Mouse (Mus musculus) kidney, embryonic 16.5 days (tissue): ENCODE data around the gene Olfr525. TPM values are rescaled to one million over a fixed set of nuclear protein-coding genes. Genes with fewer than 3 reads are reported as not detected.

Source experiments
- ATAC-seq: fragments of 200-750 bp; cut with Nextera tagmentation; 2 replicates; pipeline ENCODE4 v1.8.0; 2017; ENCODE audit warnings: moderate TSS enrichment; ENCODE audit not compliant: low FRiP score, low TSS enrichment
- H3K27ac ChIP-seq: fragments of 300-500 bp; sonication (generic); 2 replicates; pipeline ENCODE4 v1.5.1; 2014; ENCODE audit warnings: low read length
- H3K27me3 ChIP-seq: fragments of 300-500 bp; sonication (generic); 2 replicates; pipeline ENCODE4 v1.6.1; 2014; ENCODE audit warnings: low read length, control low read depth, mixed read lengths; ENCODE audit not compliant: insufficient read depth
- H3K36me3 ChIP-seq: fragments of 300-500 bp; sonication (generic); 2 replicates; pipeline ENCODE4 v1.6.1; 2014; ENCODE audit warnings: low read length, control low read depth, mixed read lengths; ENCODE audit not compliant: insufficient read depth
- H3K4me1 ChIP-seq: fragments of 300-500 bp; sonication (generic); 2 replicates; pipeline ENCODE4 v1.6.1; 2014; ENCODE audit warnings: low read length, control low read depth, mixed read lengths; ENCODE audit not compliant: insufficient read depth
- H3K4me2 ChIP-seq: fragments of 300-500 bp; sonication (generic); replicated peaks from 2 replicates; pipeline ENCODE4 v1.6.1; 2014; ENCODE audit warnings: low read depth, low read length
- H3K4me3 ChIP-seq: fragments of 300-500 bp; sonication (generic); 2 replicates; pipeline ENCODE4 v1.5.1; 2014; ENCODE audit warnings: mild to moderate bottlenecking, low read length
- H3K9ac ChIP-seq: fragments of 300-500 bp; sonication (generic); replicated peaks from 2 replicates; pipeline ENCODE4 v1.6.1; 2014; ENCODE audit warnings: low read length
- H3K9me3 ChIP-seq: fragments of 300-500 bp; sonication (generic); 2 replicates; pipeline ENCODE4 v1.6.1; 2016; ENCODE audit warnings: low read length, control low read depth
- WGBS: fragments of 180-500 bp; shearing (Covaris S2); extraction: QIAGEN DNeasy Blood & Tissue Kit; methylation state at CpG from one replicate; pipeline ENCODE4 v1.1.7; 2014; 5-methylcytosine and 5-hydroxymethylcytosine counted together
- polyA plus RNA-seq: library from polyadenylated mRNA; unstranded; fragments of >200 nt; fragmentation: Nextera tagmentation; extraction: Ambion mirVana; gene quantifications from 2 replicates; pipeline ENCODE4 v1.2.1, GENCODE M21; 2015

Olfr525 gene
- polyA plus RNA-seq, 1 experiment from 2014 or later: not detected

DNA sequence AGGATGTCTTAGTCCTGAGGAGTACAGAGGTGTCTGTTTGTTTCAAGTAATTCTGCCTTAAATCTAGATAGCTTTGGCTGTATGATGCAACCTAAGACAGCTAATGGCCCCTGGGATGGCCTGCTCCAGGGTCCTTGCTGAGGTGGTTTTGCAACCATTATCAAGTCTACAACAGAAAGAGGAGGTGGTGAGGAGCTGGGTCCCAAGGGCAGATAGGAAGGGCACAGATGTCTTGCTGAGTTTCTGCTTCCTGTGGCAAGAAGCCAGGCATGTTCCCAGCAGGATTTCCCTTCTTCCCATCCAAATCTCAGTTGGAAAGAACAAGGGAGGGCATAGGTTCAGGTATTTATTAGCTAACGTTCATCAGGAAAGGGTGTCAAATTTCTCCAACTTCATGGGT, 55.6 kb downstream of the Olfr525 start, which contains the start of gene Olfr530:
Gene Olfr530 (minus strand): TSS at position 101 of the 400 bp plus-strand sequence.
- WGBS: 7% methylated on average over 1 of the region's 1 CpGs
- no peaks in the 10 kb centered on the region for H3K4me1 ChIP-seq
- ATAC-seq: no peak

GRCm38 (mm10) chr7:140376911-140377310, 56.3 kb downstream of the Olfr525 start:
- 97% methylated on average over 2 of the region's 2 CpGs for WGBS

More for the DNA sequence above, 55.6 kb downstream of the Olfr525 start, which contains the start of gene Olfr530:
- H3K9me3 ChIP-seq: no peaks in the 10 kb centered on the region
- H3K9ac ChIP-seq: no peak within 1 kb of the TSS
- no peak within 1 kb of the TSS for H3K4me2 ChIP-seq
- no peaks in the 10 kb centered on the region for H3K27me3 ChIP-seq
- no peaks in the 10 kb centered on the region for H3K36me3 ChIP-seq
- no peak within 1 kb of the TSS for H3K4me3 ChIP-seq
- no peak within 1 kb of the TSS for H3K27ac ChIP-seq

More at GRCm38 (mm10) chr7:140376911-140377310, 56.3 kb downstream of the Olfr525 start:
- no peak overlapping the region for H3K4me3 ChIP-seq
- H3K4me1 ChIP-seq: no peaks in the 10 kb centered on the region
- no peak overlapping the region for H3K27ac ChIP-seq
- no peaks in the 10 kb centered on the region for H3K36me3 ChIP-seq
- H3K27me3 ChIP-seq: no peaks in the 10 kb centered on the region
- no peak overlapping the region for H3K4me2 ChIP-seq
- no peak overlapping the region for H3K9ac ChIP-seq
- H3K9me3 ChIP-seq: no peaks in the 10 kb centered on the region
- ATAC-seq: no peak

Other genes with a start within 250 kb of the Olfr525 start
- gene Caly, start 238.3 kb upstream of the Olfr525 start, polyA plus RNA-seq: 0.99 and 1.9 TPM in 2 replicates
- 0.27 and 0.62 TPM in 2 replicates for gene Prap1, start 227.5 kb upstream of the Olfr525 start, polyA plus RNA-seq
- 36.1 and 41.3 TPM in 2 replicates for gene Fuom, start 218.4 kb upstream of the Olfr525 start, polyA plus RNA-seq
- gene Paox, start 205.1 kb upstream of the Olfr525 start, polyA plus RNA-seq: 20.2 and 23.5 TPM in 2 replicates
- 183 and 199 TPM in 2 replicates for gene Echs1, start 204.4 kb upstream of the Olfr525 start, polyA plus RNA-seq
- 30.5 and 33.8 TPM in 2 replicates for gene Mtg1, start 183.3 kb upstream of the Olfr525 start, polyA plus RNA-seq
- gene Sprn, start 166.0 kb upstream of the Olfr525 start, polyA plus RNA-seq: 0.41 and 0.51 TPM in 2 replicates
- not detected in 2 replicates for gene Olfr522, start 156.1 kb upstream of the Olfr525 start, polyA plus RNA-seq
- gene Olfr523, start 147.6 kb upstream of the Olfr525 start, polyA plus RNA-seq: not detected in 2 replicates
- not detected in 2 replicates for gene Olfr524, start 114.9 kb upstream of the Olfr525 start, polyA plus RNA-seq
- gene Cd163l1, start 102.6 kb upstream of the Olfr525 start, polyA plus RNA-seq: 0.04 TPM in 1 of 2 replicates, not detected in the other
- gene 5830411N06Rik, start 73.6 kb upstream of the Olfr525 start, polyA plus RNA-seq: not detected in 2 replicates
- gene Olfr527, start 13.2 kb downstream of the Olfr525 start, polyA plus RNA-seq: not detected in 2 replicates
- gene Olfr60, start 40.8 kb downstream of the Olfr525 start, polyA plus RNA-seq: not detected in 2 replicates
- not detected in 2 replicates for gene Olfr530, start 55.5 kb downstream of the Olfr525 start, polyA plus RNA-seq
- not detected in 2 replicates for gene Olfr531, start 82.1 kb downstream of the Olfr525 start, polyA plus RNA-seq
- not detected in 2 replicates for gene Olfr532, start 100.8 kb downstream of the Olfr525 start, polyA plus RNA-seq
- not detected in 2 replicates for gene Olfr533, start 142.5 kb downstream of the Olfr525 start, polyA plus RNA-seq
- gene Olfr535, start 163.4 kb downstream of the Olfr525 start, polyA plus RNA-seq: not detected in 2 replicates
- gene Olfr536, start 186.5 kb downstream of the Olfr525 start, polyA plus RNA-seq: not detected in 2 replicates
- not detected in 2 replicates for gene Olfr538, start 247.0 kb downstream of the Olfr525 start, polyA plus RNA-seq